Mouse (Mus musculus): ENCODE measurements at regions not wholly inside any gene's neighbourhood (a gene's known extent, or its start where the extent isn't known, plus 50 kb on each side); places are given as distances from the start of the nearest gene placed in this dataset.

DNA sequence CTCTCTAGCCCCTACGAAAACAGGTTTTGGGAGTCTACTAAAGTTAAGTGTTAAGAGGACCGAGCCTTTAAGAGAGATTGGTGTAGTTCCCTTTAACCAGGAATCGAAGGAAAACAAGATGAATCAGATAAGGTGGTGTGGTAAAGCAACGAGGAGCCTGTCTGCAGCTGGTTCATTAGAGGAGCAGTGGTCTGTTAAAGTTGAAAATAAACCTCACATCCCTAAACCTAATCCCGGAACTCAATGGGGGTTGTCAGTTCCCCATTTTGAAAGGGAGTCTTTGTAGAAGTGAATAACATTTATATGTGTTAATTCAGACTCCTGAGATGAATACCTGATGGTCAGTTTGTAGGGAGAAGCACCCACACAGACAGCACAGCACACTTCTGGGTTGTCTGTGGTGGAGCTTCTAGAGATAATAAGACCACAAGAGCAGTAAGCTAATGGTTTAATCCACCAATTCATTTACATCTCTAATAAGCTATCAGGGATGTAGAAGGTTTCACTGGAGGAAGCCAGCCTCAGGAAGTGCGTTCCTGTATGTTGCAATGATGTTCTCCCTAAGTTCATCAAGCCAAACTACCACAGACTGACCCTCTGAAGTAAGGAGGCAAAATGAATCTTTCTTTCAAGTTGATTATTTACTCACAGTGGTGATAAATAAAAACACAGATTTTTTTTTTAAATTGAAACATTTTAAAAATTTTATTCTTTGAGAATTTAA lies 318.9 kb upstream of the Nrp1 start:
- DNase-seq (ENCODE audit: low spot score): no peak

DNA sequence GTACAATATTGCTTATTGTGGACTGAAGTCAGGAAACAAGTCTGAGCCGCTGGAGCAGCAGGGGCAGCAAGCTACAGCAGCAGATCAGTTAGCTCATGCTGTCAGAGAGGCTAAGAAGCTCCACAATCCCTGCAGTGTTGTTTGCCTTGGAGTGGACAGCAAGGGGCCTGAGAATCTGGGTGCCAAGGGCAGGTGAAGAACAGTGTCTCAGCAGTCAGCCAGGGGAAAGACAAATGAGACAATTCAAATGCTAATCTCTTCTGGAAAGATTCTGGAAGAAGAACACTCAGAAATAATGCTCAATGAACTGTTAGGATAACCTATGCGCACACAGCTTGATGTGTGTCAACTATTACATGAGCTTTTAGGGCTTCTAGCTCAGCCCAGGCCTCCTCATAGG lies 315.5 kb upstream of the Nrp1 start:
- no peak for DNase-seq (ENCODE audit: low spot score)

DNA sequence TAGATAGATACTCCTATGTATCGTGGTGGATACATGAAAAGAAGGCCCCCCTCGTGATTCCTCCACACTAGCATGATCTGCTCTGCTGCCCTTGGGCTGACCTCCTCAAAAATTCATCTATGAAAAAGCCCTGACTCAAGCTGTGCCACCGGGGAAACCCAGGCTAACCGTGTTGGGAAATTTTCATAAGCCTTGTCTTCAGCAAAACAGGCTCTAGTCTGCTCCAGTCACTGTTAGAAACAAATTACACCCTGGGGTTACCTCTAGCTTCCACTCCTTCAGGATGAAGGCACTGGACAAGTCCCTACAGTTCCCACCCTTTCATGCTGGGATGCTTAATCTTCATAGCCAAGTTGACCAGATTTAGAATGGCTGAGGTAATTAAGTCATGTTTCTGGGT lies 315.0 kb upstream of the Nrp1 start:
- DNase-seq (ENCODE audit: low spot score): no peak

DNA sequence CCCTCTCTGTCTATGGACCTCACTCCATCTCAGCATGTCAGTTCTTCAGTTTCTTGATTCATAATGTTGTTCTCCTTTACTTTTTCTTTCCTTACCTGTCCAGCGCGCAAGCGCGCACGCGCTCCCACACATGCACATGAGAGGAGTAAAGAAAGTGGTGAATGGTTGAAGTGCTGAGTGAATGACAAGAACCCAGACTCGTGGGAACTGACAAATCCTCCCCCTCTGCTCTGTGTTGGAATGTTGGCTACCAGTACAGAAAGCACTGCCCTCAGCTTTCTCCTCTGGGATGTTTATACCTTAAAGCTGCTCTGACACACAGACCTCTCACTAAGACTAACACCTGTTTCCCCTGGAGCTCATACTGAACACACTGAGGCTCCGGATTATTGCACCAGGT lies 302.2 kb upstream of the Nrp1 start:
- DNase-seq (ENCODE audit: low spot score): no peak

DNA sequence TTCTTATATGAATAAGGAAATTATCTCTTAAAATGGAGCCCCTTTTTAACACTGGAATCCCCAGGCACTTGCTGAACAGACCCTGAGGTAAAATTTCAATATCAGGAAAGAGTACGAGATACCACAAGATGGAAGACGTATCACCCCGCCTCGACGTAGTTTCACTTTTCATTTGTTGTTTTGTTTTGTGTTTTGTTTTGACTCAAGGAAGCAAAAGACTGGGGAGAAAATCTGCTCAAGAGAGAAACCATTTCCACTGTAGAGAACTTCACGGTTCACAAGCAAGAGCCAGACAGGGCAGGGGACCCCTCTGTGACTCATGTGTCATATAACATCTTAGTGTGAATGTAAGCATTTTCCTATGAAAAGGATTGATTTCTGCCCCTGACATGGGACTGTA lies 300.6 kb upstream of the Nrp1 start:
- DNase-seq (ENCODE audit: low spot score): no peak

DNA sequence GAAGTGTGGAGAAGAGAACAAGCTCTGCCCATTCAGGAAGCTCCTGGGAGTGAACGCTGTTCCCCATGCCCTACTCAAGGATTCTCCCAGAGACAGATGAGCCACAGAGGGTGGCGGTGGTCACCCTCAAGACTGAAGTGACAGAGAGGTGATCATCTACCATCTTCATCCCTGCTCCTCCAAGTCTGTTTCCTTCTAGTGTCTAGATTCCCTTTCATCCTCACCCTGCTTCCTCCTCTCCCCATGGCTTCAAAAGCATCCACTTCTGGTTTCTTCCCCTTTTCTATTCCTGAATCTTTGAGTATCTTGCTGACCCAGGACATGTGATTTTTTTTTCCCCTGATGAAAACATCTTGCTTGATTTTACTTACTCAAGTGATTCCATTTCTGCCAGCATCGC lies 298.6 kb upstream of the Nrp1 start:
- peak; percentile 28 for DNase-seq (ENCODE audit: low spot score)

DNA sequence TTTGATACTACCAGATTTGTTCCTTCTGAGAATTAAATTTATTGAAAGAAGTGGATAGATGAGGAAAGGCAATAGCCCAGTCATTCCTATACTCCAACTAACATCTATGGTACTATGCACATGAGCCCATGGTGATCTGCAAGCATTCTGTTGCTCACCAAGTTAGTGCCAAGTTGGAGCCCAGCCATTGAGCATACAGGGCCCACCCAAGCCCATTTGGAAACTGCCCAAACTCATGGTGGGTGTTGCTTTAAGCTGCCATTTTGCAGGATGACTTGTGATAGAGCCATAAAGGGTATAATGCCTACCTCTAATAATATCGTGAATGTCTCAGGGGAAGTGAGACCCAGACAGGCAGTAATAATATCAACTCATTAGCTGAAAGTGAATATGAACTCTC lies 294.2 kb upstream of the Nrp1 start:
- DNase-seq (ENCODE audit: low spot score): no peak

DNA sequence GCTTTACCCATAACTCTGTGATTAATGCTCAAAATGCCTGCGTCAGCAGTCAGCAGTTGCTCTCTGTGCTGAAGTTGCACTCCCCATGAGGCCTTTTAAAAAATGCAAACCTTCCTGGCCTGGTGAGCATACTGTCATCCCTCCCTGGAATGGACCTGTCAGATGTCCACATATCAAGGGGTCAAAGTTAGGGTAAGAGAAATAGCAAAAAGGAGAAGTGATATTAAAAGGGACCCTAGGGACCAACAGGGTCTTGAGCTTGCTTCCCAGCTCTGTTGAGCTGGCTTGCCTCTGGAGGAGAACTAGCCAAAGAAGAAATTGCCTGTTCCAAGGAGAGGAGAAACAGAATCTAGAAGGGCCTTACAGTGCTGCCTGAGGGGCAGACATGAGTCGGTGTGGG lies 293.3 kb upstream of the Nrp1 start:
- peak; percentile 8 for DNase-seq (ENCODE audit: low spot score)

DNA sequence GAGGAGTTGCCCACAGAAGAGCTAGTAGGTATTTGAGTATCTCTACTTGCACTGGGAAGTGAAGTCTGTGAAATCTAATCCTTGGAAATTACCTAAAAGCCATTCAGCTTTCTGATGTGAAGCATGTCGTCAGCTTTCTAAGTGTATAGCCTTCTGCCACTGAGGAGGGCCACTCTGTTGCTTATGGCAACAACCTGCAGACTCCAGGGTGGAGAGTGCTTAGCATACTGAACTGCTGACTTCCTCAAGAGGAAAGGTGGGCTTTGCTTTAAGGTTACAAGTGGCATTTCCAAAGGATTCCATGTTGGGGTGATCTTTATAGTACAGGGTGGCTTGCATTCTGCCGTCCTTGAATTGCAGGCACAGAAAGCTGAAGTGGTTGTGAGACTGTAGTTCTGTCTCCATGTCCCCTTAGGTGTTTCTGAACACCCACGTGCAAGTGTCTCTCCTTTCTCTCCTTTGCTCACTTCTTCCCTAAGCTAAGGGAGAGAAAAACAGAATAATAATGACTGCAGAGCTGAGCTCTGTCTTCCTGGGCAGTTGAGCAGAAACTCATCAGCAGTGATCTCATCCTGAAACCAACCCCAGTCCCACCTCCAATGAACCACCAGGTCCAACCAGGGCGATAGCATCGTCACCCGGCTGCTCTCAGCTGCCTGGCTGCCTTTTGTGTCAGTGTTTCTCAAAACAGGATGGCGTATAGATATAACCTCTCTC lies 292.3 kb upstream of the Nrp1 start:
- DNase-seq (ENCODE audit: low spot score): no peak

DNA sequence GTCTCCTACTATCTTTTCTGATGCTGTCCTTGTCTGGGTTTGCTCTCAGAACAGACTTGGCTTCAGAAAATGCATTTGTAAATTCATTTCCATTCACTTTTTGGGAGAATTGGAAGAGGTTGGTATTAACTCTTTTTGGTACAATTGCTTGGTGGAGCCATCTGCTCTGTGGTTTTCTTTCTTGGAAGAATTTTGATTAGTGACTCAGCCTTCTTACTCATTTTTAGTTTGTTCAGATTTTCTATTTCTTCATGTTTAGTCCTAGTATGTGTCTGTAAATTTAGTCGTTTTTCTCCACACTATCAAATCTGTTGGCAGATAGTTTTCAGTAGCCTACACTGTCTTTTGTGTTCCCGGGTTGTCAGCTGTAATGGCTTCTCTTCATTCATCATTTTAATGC lies 288.7 kb upstream of the Nrp1 start:
- no peak for DNase-seq (ENCODE audit: low spot score)

DNA sequence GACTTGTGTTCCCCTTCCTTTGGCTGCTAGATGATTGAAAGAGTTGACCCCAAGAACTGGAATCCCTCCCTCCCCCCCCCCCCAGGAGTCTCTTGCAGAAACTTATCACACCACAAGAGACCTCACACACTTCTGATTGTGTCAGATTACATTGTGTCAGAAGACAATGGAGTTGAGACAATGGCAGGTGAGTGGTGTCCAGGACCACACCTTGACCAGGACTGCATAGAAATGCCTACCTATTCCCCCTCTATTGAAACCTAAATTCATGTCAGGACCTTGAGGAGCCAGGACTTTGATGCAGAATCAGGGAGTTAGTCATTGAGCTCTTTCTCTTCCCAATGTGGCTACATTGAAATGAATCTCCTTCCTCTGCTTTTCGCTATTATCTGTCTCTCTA lies 282.8 kb upstream of the Nrp1 start:
- DNase-seq (ENCODE audit: low spot score): no peak

DNA sequence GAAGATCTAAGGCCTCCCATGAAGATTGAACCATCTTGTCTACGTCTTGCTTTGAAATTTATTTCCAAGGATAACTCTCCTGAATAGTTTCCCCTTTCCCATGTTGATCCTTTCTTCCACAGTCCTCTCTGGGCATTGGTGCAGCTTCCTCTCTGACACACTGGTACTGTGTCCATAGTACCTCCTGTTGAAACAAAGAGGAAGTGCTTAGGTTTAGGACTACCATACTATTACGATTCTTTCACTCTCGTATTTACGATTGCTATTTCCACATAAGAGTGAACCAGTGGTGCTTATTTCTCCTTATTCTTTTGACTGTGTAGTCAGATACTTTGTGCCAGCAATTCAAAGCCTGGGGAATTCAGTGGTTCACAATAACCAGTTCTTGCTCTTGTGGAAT lies 282.2 kb upstream of the Nrp1 start:
- no peak for DNase-seq (ENCODE audit: low spot score)

DNA sequence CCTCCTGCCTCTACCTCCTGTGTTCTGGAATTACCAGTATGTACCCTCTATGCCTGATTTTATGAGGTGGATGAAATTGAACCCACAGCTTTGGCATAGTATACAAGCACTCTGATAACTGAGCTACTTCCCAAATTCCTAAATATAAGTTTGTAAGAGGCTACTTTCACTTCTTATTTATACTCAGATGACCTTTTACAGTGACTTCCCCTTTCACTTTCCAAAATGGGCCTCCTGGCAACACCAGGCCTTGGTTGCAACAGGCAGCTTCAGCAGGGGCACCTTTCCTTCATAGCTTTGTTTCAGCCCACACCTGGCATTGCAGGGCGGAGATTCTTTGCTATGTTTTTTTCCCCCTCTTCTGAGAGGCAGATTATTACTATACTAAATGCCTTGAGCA lies 279.7 kb upstream of the Nrp1 start:
- DNase-seq (ENCODE audit: low spot score): peak; percentile 46

DNA sequence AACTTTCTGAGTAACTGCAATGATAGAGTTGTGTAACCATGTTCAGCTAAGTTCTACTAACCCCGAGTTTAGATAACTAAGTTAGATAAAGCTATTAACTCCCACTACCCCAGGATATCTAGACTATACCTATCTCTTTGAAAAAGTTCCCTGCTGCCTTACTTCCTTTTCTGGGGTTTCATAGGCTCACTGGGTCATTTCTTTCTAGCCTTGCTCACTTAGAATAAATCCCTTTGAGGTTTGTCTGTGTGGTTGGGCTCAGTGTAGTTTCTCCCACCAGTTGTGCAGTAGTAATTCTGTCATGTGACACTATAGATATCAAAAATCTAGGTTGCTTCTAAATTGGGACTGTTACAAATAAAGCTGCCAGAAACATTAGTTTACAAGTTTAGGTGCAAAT lies 272.6 kb upstream of the Nrp1 start:
- no peak for DNase-seq (ENCODE audit: low spot score)

DNA sequence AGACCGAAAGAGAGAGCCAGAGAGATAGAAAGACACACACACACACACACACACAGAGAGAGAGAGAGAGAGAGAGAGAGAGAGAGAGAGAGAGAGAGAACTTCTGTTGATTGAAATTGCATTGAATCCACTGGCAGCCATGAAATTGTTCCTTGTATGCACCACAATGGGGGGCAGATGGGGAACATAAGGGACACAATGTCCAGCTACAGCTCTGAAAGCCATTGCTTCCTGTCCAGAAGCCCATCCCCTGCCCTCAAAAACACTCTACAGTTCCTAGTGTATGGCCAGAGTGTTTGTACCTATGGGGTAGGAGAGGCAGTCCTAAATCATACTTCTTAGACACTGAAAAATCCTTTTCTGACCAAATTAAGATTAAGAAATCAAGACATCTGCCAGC lies 270.9 kb upstream of the Nrp1 start:
- DNase-seq (ENCODE audit: low spot score): no peak

DNA sequence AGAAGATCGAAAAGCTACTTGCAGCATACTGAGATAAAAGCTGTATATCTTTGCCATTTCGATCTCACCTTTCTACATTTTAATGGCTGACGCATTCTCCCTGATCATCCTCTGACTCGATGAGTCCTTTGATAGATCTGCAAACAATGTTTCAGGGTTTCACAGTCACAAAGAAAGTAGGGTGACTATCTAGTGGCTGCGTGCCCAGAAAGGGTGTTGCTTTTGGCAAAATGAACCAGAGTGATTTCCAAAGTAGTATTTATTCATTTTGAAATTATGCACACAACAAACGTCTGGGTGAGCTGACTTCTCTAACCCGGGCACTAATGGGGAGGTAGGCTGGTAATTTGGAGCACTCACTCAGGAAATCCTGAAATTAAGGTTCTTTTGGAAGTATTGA lies 265.6 kb upstream of the Nrp1 start:
- DNase-seq (ENCODE audit: low spot score): peak; percentile 41

DNA sequence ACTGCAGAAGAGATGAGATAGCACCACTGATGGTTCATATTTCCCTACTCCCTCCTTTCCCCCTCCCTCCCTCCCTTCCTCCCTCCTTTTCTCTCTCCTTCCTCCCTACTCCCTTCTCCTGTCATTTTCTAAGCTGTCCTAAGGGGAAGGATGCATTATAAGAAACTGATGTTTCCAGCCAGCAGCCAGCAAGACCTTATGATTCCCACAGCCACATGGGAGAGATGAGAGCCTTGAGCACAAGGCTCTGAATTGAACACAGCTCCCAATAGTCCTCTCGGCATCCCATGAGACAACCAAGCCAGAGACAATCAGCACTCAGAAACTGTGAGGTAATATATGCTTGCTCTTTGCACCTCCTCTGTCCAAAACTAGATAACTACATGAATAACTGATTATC lies 263.0 kb upstream of the Nrp1 start:
- DNase-seq (ENCODE audit: low spot score): no peak

DNA sequence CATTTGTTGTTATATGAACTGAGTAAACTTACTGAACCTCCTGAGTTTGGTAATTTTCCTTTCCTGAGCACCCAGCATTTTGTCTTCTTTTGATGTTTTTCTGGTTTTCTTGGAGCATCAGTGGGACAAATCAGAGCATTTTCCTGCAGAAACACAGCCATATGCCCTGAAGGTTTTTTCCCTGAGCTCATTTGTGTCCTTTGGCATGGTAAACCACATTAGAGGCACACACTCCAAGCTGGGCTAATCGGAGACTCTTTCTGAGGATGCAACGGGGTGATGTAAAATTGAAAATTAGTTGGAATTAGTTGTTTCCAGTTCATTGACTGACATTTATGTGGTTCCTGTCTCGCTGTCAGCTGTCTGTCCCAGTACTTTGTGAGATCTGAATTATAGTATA lies 260.8 kb upstream of the Nrp1 start:
- no peak for DNase-seq (ENCODE audit: low spot score)

DNA sequence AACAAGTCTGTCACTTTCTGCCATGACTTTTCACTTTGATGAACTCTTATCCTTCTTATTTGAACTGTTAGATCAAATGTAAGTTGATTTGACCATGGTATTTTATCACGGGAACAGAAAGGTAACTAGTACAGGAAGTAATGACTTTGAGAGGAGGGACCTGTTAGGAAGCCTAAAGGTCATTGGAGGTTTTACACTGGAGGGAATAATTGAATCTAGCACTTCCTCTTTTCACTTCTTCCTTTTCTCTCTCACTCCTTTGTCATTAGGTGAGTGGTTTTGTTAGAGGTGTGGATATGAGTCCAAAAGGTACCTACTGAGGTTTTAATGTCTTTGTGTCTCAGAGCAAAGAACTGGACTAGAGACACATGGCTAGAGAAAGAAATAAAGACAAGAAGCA lies 255.0 kb upstream of the Nrp1 start:
- DNase-seq (ENCODE audit: low spot score): no peak

DNA sequence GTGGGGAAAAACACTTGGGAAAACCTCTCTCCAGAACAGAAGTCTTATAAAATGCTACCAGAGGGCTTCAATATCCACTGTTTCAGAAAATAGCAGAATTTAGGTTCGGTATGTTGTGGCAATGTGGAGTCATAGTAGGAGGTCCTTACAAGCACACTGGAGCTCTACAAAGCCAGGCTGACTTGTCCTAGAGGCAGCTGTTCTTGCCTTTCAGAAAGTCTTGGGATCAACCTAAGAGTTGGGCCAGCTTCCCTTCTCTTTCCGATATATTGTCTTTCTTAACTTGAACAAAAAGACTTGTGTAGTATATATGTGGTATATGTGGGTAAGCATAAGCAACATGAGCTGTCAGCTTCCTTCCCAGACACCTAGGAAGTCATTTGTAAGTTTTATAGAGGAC lies 251.8 kb upstream of the Nrp1 start:
- no peak for DNase-seq (ENCODE audit: low spot score)

DNA sequence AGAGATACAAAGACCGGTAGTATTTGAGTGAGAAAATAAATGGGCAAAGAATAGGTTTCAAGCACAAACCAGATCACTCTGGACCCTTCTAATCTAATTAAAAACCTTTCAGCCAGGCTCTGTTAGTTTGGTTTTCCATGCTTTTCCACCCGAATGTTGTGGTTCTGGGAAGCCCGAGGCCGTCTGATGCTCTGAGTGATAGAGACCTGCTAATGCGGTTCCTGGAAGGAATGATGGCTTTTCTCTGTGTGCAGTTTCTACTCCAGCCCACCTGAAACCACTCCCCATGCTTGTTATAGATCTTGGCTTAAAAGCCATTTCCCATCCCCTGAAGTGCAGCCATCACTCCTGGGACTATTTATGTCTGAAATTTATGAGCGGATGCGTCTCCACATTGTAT lies 251.4 kb upstream of the Nrp1 start:
- no peak for DNase-seq (ENCODE audit: low spot score)

DNA sequence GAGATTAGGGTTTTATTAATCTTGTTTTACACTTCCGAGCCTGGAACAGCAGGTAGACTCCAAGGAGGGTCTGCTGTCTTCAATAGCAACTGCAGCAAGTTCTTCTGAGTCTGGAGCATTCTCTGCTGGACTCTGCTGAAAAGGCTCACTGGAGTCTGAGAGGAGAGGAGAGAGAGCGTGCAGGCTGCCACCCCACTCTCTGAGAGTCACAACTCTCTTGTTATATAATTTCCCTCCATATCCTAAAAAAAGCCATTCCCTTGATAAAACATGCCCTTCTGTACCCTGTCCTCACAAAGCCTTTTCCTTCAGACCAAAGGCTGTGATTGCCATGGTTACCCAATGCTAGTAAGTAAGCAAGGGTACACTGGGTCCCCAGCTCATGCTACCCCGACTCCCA lies 249.4 kb upstream of the Nrp1 start:
- no peak for DNase-seq (ENCODE audit: low spot score)

DNA sequence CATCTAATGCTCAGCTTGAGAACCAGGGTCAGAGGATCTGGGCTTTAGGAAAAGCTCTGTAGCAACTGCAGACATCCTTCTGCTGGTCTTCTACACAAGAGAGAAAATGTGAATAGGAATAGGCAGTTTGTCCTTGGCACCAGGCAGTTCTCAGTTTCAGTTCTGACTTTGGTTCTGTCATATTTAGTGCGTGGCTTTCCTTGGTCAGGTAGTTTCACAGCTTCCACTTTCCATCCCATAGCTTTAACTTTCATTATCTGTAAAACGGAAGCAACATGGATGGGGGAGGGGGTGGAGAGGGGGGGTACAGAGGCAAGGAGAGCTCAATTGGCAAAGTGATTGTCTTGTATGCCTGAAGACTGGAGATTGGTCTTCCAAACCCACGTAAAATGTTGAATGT lies 247.3 kb upstream of the Nrp1 start:
- DNase-seq (ENCODE audit: low spot score): no peak

DNA sequence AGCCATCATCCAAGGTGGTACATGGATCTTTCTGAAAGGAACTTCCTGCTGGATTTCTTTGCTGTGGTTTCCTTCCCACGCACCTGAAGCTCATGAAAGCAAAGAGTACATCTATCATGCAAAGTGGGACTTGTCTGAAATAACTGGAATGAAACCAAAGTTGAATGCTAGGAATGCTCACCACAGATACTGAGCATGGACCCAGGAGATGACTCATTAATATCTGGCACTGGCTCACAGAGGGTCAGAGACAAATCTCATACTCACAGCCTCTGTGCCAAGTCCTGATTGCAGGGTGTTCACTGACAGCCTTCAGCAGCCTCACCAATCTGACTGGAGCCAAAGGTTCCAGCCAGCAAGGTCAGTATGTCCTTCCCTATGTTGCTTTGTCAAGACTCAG lies 245.3 kb upstream of the Nrp1 start:
- DNase-seq (ENCODE audit: low spot score): peak; percentile 74
